Mouse (Mus musculus): Measurements from ENCODE around the gene Atp6v0c. TPM values are rescaled to one million over a fixed set of nuclear protein-coding genes. Genes with fewer than 3 reads are reported as not detected.

Atp6v0c gene
- polyA plus RNA-seq, 1 experiment, result 377 TPM

DNA sequence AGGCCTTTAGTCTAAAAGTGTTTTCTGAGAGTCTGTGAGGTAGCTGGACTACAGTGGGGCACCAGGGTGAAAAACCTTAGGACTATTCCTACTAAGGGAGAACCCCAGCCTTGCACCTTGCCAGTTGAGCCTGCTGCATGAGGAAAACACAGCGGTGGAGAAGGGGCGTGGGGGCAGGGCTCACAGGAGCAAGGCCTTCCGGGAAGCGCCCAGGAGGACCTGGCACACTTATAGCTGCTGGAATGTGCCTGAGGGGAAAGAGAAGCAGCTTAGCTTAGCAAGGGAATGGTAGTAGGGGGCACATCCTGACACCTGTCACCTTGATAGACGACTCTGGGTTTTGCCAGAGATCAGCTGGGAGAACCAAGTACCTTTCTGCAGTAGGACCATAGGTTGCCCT, 8.0 kb downstream of the Atp6v0c start:
- Histone ChIP-seq H3K79me3 (ENCODE audit: low read depth) (peaks cover 6% of the 10 kb centered on the region), H3ac (ENCODE audit: control insufficient read depth, insufficient read length, low read depth) (no peak overlapping the region)
- TF ChIP-seq CTCF (IDR thresholded peaks at IDR 0.05; ENCODE audit: control insufficient read depth, insufficient read depth, insufficient read length) (no peak), FOSL1 (IDR thresholded peaks at IDR 0.05; ENCODE audit: insufficient read depth, low read length, poor library complexity, severe bottlenecking) (no peak), MYOG (IDR thresholded peaks at IDR 0.05; ENCODE audit: control insufficient read depth, extremely low read depth, insufficient read length) (no peak), MYOD1 (IDR thresholded peaks at IDR 0.05; ENCODE audit: control insufficient read depth, insufficient read length, low read depth) (no peak), MAX (IDR thresholded peaks at IDR 0.05) (no peak), CEBPB (IDR thresholded peaks at IDR 0.05; ENCODE audit: low read depth) (no peak), USF1 (IDR thresholded peaks at IDR 0.05; ENCODE audit: low read depth) (no peak)

DNA sequence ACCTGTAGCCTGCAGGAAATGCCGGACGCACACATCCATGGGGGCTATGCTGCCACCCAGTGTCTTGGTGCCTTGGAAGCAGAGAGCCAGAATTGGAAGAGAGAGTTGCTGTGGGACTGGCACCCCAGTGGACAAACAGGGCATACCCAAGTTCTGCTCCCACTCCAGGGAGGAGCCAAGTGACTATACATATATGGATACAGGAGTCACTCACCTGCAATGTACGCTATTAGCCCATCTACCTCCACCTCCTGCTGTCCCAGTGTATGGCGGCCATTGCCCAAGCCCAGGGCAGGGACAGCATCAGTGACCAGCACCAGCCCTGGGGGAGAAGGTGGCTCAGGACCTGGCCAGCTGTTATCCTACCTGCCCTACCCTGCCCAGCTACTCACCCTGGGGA, 12.0 kb downstream of the Atp6v0c start:
- Histone ChIP-seq H3K79me3 (ENCODE audit: low read depth) (no peaks in the 10 kb centered on the region), H3ac (ENCODE audit: control insufficient read depth, insufficient read length, low read depth) (no peak overlapping the region), H3K79me2 (ENCODE audit: control insufficient read depth, insufficient read depth) (peaks cover 10% of the 10 kb centered on the region), H3K4me3 (ENCODE audit: insufficient read depth, poor library complexity, severe bottlenecking) (no peak overlapping the region), H3K36me3 (ENCODE audit: control insufficient read depth, insufficient read depth) (peaks cover 4% of the 10 kb centered on the region), H3K27me3 (ENCODE audit: control insufficient read depth, insufficient read depth, insufficient read length) (no peaks in the 10 kb centered on the region)
- TF ChIP-seq CTCF (IDR thresholded peaks at IDR 0.05; ENCODE audit: control insufficient read depth, insufficient read depth, insufficient read length) (no peak), MYOD1 (IDR thresholded peaks at IDR 0.05; ENCODE audit: control insufficient read depth, insufficient read length, low read depth) (no peak), CEBPB (IDR thresholded peaks at IDR 0.05; ENCODE audit: low read depth) (no peak), USF1 (IDR thresholded peaks at IDR 0.05; ENCODE audit: low read depth) (no peak), MYOG (IDR thresholded peaks at IDR 0.05; ENCODE audit: control insufficient read depth, extremely low read depth, insufficient read length) (no peak), MAX (IDR thresholded peaks at IDR 0.05) (no peak), FOSL1 (IDR thresholded peaks at IDR 0.05; ENCODE audit: insufficient read depth, low read length, poor library complexity, severe bottlenecking) (no peak)

More for the DNA sequence above, 8.0 kb downstream of the Atp6v0c start:
- peaks cover 32% of the 10 kb centered on the region for H3K79me2 ChIP-seq (ENCODE audit: control insufficient read depth, insufficient read depth)
- no peak overlapping the region for H3K4me3 ChIP-seq (ENCODE audit: insufficient read depth, poor library complexity, severe bottlenecking)
- H3K36me3 ChIP-seq (ENCODE audit: control insufficient read depth, insufficient read depth), result peaks cover 14% of the 10 kb centered on the region
- no peaks in the 10 kb centered on the region for H3K27me3 ChIP-seq (ENCODE audit: control insufficient read depth, insufficient read depth, insufficient read length)

DNA sequence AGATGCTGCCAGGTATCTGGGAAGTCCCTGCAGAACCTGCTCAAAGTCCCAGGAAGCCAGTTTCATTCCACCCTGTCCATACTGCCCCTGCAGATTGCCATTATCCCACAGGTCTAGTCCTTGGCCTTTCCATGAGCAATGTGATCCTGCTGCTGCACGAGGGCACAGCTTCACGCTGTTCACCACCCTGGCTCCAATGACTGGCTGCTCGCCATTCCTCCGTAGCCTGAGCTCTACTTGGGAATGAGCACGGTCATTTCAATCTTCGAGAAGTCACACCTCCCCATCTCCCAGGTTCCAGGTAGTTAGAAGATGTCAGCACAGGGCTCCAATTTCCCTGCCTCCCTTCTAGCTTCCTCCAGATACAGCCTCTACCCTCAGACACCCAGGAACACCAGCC, 12.4 kb downstream of the Atp6v0c start:
- no peaks in the 10 kb centered on the region for H3K79me3 ChIP-seq (ENCODE audit: low read depth)
- no peak overlapping the region for H3K4me3 ChIP-seq (ENCODE audit: insufficient read depth, poor library complexity, severe bottlenecking)
- no peak for TF ChIP-seq FOSL1 (IDR thresholded peaks at IDR 0.05; ENCODE audit: insufficient read depth, low read length, poor library complexity, severe bottlenecking)
- TF ChIP-seq CEBPB (IDR thresholded peaks at IDR 0.05; ENCODE audit: low read depth), result no peak
- no peak for TF ChIP-seq MYOD1 (IDR thresholded peaks at IDR 0.05; ENCODE audit: control insufficient read depth, insufficient read length, low read depth)
- TF ChIP-seq CTCF (IDR thresholded peaks at IDR 0.05; ENCODE audit: control insufficient read depth, insufficient read depth, insufficient read length), result no peak
- TF ChIP-seq MYOG (IDR thresholded peaks at IDR 0.05; ENCODE audit: control insufficient read depth, extremely low read depth, insufficient read length), result no peak
- no peak for TF ChIP-seq USF1 (IDR thresholded peaks at IDR 0.05; ENCODE audit: low read depth)
- TF ChIP-seq MAX (IDR thresholded peaks at IDR 0.05), result no peak
- H3K27me3 ChIP-seq (ENCODE audit: control insufficient read depth, insufficient read depth, insufficient read length), result no peaks in the 10 kb centered on the region
- peaks cover 4% of the 10 kb centered on the region for H3K36me3 ChIP-seq (ENCODE audit: control insufficient read depth, insufficient read depth)
- H3ac ChIP-seq (ENCODE audit: control insufficient read depth, insufficient read length, low read depth), result no peak overlapping the region
- H3K79me2 ChIP-seq (ENCODE audit: control insufficient read depth, insufficient read depth), result peaks cover 6% of the 10 kb centered on the region

DNA sequence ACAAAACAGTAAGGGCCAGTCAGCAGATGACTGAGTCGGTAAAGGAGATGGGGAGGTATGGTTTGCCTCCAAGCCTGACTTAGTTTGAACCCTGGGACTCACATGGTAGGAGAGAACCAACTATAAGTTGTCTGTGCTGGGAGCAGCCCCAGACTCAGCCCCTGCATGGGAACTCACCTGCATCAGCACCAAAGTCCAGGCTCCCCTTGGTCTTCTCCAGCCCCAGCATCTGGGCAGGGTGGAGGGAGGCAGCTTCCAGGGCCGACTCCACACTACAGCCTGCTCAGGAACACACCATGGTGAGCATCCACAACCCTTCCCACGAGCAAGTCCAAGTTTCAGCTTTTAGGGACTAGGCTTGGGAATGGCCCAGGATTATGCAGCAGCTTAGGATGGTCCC, 13.1 kb downstream of the Atp6v0c start:
- Histone ChIP-seq H3K36me3 (ENCODE audit: control insufficient read depth, insufficient read depth) (peaks cover 4% of the 10 kb centered on the region), H3K79me2 (ENCODE audit: control insufficient read depth, insufficient read depth) (no peaks in the 10 kb centered on the region), H3K4me3 (ENCODE audit: insufficient read depth, poor library complexity, severe bottlenecking) (no peak overlapping the region), H3ac (ENCODE audit: control insufficient read depth, insufficient read length, low read depth) (no peak overlapping the region), H3K27me3 (ENCODE audit: control insufficient read depth, insufficient read depth, insufficient read length) (no peaks in the 10 kb centered on the region), H3K79me3 (ENCODE audit: low read depth) (no peaks in the 10 kb centered on the region)
- TF ChIP-seq MAX (IDR thresholded peaks at IDR 0.05), result no peak
- TF ChIP-seq MYOD1 (IDR thresholded peaks at IDR 0.05; ENCODE audit: control insufficient read depth, insufficient read length, low read depth), result no peak
- TF ChIP-seq MYOG (IDR thresholded peaks at IDR 0.05; ENCODE audit: control insufficient read depth, extremely low read depth, insufficient read length), result no peak
- no peak for TF ChIP-seq CEBPB (IDR thresholded peaks at IDR 0.05; ENCODE audit: low read depth)
- no peak for TF ChIP-seq USF1 (IDR thresholded peaks at IDR 0.05; ENCODE audit: low read depth)
- TF ChIP-seq CTCF (IDR thresholded peaks at IDR 0.05; ENCODE audit: control insufficient read depth, insufficient read depth, insufficient read length), result no peak
- no peak for TF ChIP-seq FOSL1 (IDR thresholded peaks at IDR 0.05; ENCODE audit: insufficient read depth, low read length, poor library complexity, severe bottlenecking)

DNA sequence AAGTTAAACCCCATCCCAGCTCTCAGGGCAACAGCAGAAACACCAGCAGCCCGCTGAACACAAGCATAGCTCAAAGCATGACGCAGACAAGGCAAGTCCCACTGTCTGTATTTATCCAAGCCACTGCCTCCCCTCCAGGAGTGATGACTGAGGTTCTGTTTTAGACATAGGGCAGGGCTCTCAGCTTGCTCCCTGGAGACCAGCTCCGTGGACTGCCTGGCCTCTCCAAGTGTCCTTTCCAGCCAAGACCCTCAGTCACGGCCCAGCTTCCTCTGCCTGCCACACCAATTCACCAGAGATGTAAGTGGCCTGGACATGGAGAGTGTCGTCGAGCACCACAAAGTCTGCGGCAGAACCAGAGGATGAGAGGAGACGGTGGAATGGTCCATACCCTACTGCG, 13.8 kb downstream of the Atp6v0c start:
- Histone ChIP-seq H3K4me3 (ENCODE audit: insufficient read depth, poor library complexity, severe bottlenecking) (no peak overlapping the region), H3K79me3 (ENCODE audit: low read depth) (no peaks in the 10 kb centered on the region), H3K27me3 (ENCODE audit: control insufficient read depth, insufficient read depth, insufficient read length) (no peaks in the 10 kb centered on the region), H3K79me2 (ENCODE audit: control insufficient read depth, insufficient read depth) (no peaks in the 10 kb centered on the region), H3K36me3 (ENCODE audit: control insufficient read depth, insufficient read depth) (peaks cover 4% of the 10 kb centered on the region), H3ac (ENCODE audit: control insufficient read depth, insufficient read length, low read depth) (no peak overlapping the region)
- TF ChIP-seq MYOD1 (IDR thresholded peaks at IDR 0.05; ENCODE audit: control insufficient read depth, insufficient read length, low read depth), result no peak
- TF ChIP-seq FOSL1 (IDR thresholded peaks at IDR 0.05; ENCODE audit: insufficient read depth, low read length, poor library complexity, severe bottlenecking), result no peak
- no peak for TF ChIP-seq MAX (IDR thresholded peaks at IDR 0.05)

DNA sequence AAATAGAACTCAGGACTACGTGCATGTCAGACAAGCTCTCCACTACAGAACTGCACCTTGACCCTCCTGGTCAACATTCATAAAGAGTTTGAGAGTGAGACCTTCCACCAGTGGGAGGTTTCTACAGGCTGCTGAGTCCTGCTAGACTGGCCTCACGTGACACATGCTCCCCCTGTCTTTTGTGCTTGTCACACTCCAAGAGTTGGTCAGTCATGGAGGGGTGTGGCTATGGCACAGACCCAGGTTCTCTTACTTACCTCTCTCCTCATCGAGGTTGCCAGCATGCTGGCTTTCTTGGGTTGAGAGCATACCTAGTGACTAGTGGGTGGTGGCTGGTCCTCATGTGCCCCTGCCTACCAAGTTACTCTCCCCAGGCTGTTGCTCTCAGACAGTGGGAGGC, 15.0 kb downstream of the Atp6v0c start:
- no peak overlapping the region for H3K4me3 ChIP-seq (ENCODE audit: insufficient read depth, poor library complexity, severe bottlenecking)
- no peaks in the 10 kb centered on the region for H3K27me3 ChIP-seq (ENCODE audit: control insufficient read depth, insufficient read depth, insufficient read length)
- no peak overlapping the region for H3ac ChIP-seq (ENCODE audit: control insufficient read depth, insufficient read length, low read depth)
- no peaks in the 10 kb centered on the region for H3K79me2 ChIP-seq (ENCODE audit: control insufficient read depth, insufficient read depth)
- peaks cover 4% of the 10 kb centered on the region for H3K36me3 ChIP-seq (ENCODE audit: control insufficient read depth, insufficient read depth)
- TF ChIP-seq CTCF (IDR thresholded peaks at IDR 0.05; ENCODE audit: control insufficient read depth, insufficient read depth, insufficient read length) (no peak), MAX (IDR thresholded peaks at IDR 0.05) (no peak), MYOG (IDR thresholded peaks at IDR 0.05; ENCODE audit: control insufficient read depth, extremely low read depth, insufficient read length) (no peak), CEBPB (IDR thresholded peaks at IDR 0.05; ENCODE audit: low read depth) (no peak), MYOD1 (IDR thresholded peaks at IDR 0.05; ENCODE audit: control insufficient read depth, insufficient read length, low read depth) (no peak), FOSL1 (IDR thresholded peaks at IDR 0.05; ENCODE audit: insufficient read depth, low read length, poor library complexity, severe bottlenecking) (no peak), USF1 (IDR thresholded peaks at IDR 0.05; ENCODE audit: low read depth) (no peak)
- H3K79me3 ChIP-seq (ENCODE audit: low read depth), result no peaks in the 10 kb centered on the region
